Mouse (Mus musculus) lung, postnatal 0 days (tissue): ENCODE results near the gene Mknk1.

ENCODE experiments used
- CTCF ChIP-seq: IDR thresholded peaks from 2 replicates; pipeline ENCODE4 v1.5.1; 2016; ENCODE audit warnings: antibody characterized with exemption, mild to moderate bottlenecking
- EP300 ChIP-seq: IDR thresholded peaks from 2 replicates; pipeline ENCODE4 v1.6.1; 2016; ENCODE audit warnings: antibody characterized with exemption, mild to moderate bottlenecking, control low read depth

DNA sequence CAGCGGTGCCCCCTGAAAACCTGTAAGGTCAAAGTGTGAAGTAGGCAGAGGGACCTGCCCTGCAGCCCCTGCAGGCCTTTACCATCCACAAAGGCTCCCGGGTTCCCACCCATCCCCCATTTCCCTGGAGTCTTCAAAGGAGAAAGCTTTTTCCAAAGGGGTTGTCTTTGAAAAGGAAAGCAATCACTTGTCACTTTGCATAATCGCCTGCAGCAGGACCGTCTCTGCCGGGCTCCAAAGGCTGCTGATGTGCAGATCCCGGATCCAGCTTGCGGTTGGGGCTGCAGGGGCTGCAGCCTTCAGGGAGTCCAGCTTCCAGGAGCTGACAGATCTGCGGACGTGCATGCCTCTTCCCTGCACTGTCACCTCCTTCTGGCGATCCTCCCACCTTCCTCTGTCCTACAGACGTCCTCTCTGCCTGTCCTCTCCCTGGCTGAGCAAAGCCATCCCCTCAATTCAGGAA, 39.2 kb downstream of the Mknk1 start:
- no peak for TF ChIP-seq CTCF
- TF ChIP-seq EP300 = no peak
